Mouse (Mus musculus) midbrain, postnatal 0 days (tissue): ENCODE data around the gene Tln2. TPM values are rescaled to one million over a fixed set of nuclear protein-coding genes. Genes with fewer than 3 reads are reported as not detected.

Source experiments
- ATAC-seq: fragments of 200-750 bp; cut with Nextera tagmentation; 2 replicates; pipeline ENCODE4 v1.8.0; 2017; ENCODE audit warnings: moderate number of reproducible peaks, mild to moderate bottlenecking, moderate TSS enrichment, moderate library complexity; ENCODE audit not compliant: low FRiP score
- DNase-seq: peaks from one replicate; pipeline ENCODE4 v3.0.0-alpha.2; 2015; ENCODE audit warnings: low spot score
- H3K27ac ChIP-seq: fragments of 300-500 bp; sonication (generic); 2 replicates; pipeline ENCODE4 v1.5.1; 2014; ENCODE audit warnings: low read depth, mild to moderate bottlenecking, low read length, mixed read lengths
- H3K27me3 ChIP-seq: fragments of 300-500 bp; sonication (generic); 2 replicates; pipeline ENCODE4 v1.6.1; 2014; ENCODE audit warnings: low read length, control low read depth, mixed read lengths; ENCODE audit not compliant: insufficient read depth
- H3K36me3 ChIP-seq: fragments of 300-500 bp; sonication (generic); 2 replicates; pipeline ENCODE4 v1.6.1; 2014; ENCODE audit warnings: low read length, control low read depth, mixed read lengths; ENCODE audit not compliant: insufficient read depth
- H3K4me1 ChIP-seq: fragments of 300-500 bp; sonication (generic); 2 replicates; pipeline ENCODE4 v1.6.1; 2014; ENCODE audit warnings: mild to moderate bottlenecking, control low read depth, antibody characterized with exemption, low read length, mixed read lengths; ENCODE audit not compliant: insufficient read depth
- H3K4me2 ChIP-seq: fragments of 300-500 bp; sonication (generic); 2 replicates; pipeline ENCODE4 v1.6.1; 2014; ENCODE audit warnings: low read depth, mild to moderate bottlenecking, low read length, mixed read lengths; ENCODE audit not compliant: poor library complexity, severe bottlenecking
- H3K4me3 ChIP-seq: fragments of 300-500 bp; sonication (generic); 2 replicates; pipeline ENCODE4 v1.5.1; 2014; ENCODE audit warnings: low read depth, mild to moderate bottlenecking, low read length, moderate library complexity
- H3K9ac ChIP-seq: fragments of 300-500 bp; sonication (generic); replicated peaks from 2 replicates; pipeline ENCODE4 v1.6.1; 2014; ENCODE audit warnings: mild to moderate bottlenecking, low read length, moderate library complexity, mixed read lengths; ENCODE audit not compliant: poor library complexity, severe bottlenecking
- H3K9me3 ChIP-seq: fragments of 300-500 bp; sonication (generic); 2 replicates; pipeline ENCODE4 v1.6.1; 2016; ENCODE audit warnings: low read length, control low read depth
- CTCF ChIP-seq: IDR thresholded peaks from 2 replicates; pipeline ENCODE4 v1.5.1; 2016; ENCODE audit warnings: antibody characterized with exemption, mild to moderate bottlenecking
- WGBS: fragments of 180-500 bp; shearing (Covaris S2); extraction: QIAGEN DNeasy Blood & Tissue Kit; methylation state at CpG from one replicate; pipeline ENCODE4 v1.1.7; 2014; 5-methylcytosine and 5-hydroxymethylcytosine counted together
- polyA plus RNA-seq: library from polyadenylated mRNA; unstranded; fragments of >200 nt; fragmentation: Nextera tagmentation; extraction: Ambion mirVana; gene quantifications from 2 replicates; pipeline ENCODE4 v1.2.1, GENCODE M21; 2015
- total RNA-seq: library from RNA; depleted of rRNA; stranded (reverse); fragments of >200 nt; gene quantifications from 2 replicates; pipeline ENCODE4 v1.2.3, GENCODE M21; 2014

Tln2 gene
- total and polyA plus RNA-seq, 2 experiments from 2014 or later = 49.4 to 66.7 TPM

GRCm38 (mm10) chr9:67602347-67602746, 42.8 kb upstream of the Tln2 start:
- Histone ChIP-seq H3K9me3 (no peaks in the 10 kb centered on the region), H3K27ac (no peak overlapping the region), H3K9ac (no peak overlapping the region), H3K36me3 (no peaks in the 10 kb centered on the region), H3K27me3 (no peaks in the 10 kb centered on the region), H3K4me3 (no peak overlapping the region), H3K4me1 (no peaks in the 10 kb centered on the region), H3K4me2 (no peak overlapping the region)
- 93% methylated on average over 5 of the region's 5 CpGs for WGBS
- TF ChIP-seq CTCF = no peak
- ATAC-seq (no peak), DNase-seq (no peak)

GRCm38 (mm10) chr9:67595221-67595620, 35.7 kb upstream of the Tln2 start:
- peak; percentile 27 for DNase-seq
- 87% methylated on average over 5 of the region's 5 CpGs for WGBS
- 0 out of 2 replicates have a peak, but pooled peaks cover 3% of the 10 kb centered on the region for H3K9me3 ChIP-seq
- H3K27ac ChIP-seq = no peak overlapping the region
- no peaks in the 10 kb centered on the region for H3K4me1 ChIP-seq
- H3K27me3 ChIP-seq = no peaks in the 10 kb centered on the region
- TF ChIP-seq CTCF = no peak
- H3K4me2 ChIP-seq = no peak overlapping the region
- no peak for ATAC-seq
- H3K9ac ChIP-seq = no peak overlapping the region
- H3K36me3 ChIP-seq = no peaks in the 10 kb centered on the region
- no peak overlapping the region for H3K4me3 ChIP-seq

- 96% methylated on average over 9 of the region's 9 CpGs for WGBS
- ATAC-seq (no peak), DNase-seq (no peak)
- Histone ChIP-seq H3K9ac (no peak overlapping the region), H3K4me2 (no peak overlapping the region), H3K9me3 (0 out of 2 replicates have a peak, but pooled peaks cover 3% of the 10 kb centered on the region), H3K27ac (no peak overlapping the region), H3K4me1 (no peaks in the 10 kb centered on the region), H3K4me3 (no peak overlapping the region), H3K36me3 (no peaks in the 10 kb centered on the region), H3K27me3 (no peaks in the 10 kb centered on the region)
- TF ChIP-seq CTCF = no peak
Observed at GRCm38 (mm10) chr9:67593469-67594141, 34.1 kb upstream of the Tln2 start.

GRCm38 (mm10) chr9:67592726-67593125, 33.2 kb upstream of the Tln2 start:
- Histone ChIP-seq H3K36me3 (no peaks in the 10 kb centered on the region), H3K27me3 (no peaks in the 10 kb centered on the region), H3K4me2 (no peak overlapping the region), H3K27ac (no peak overlapping the region), H3K9me3 (0 out of 2 replicates have a peak, but pooled peaks cover 3% of the 10 kb centered on the region), H3K4me3 (no peak overlapping the region), H3K9ac (no peak overlapping the region), H3K4me1 (no peaks in the 10 kb centered on the region)
- ATAC-seq (no peak), DNase-seq (no peak)
- WGBS = 90% methylated on average over 5 of the region's 5 CpGs
- no peak for TF ChIP-seq CTCF

- TF ChIP-seq CTCF = no peak
- Histone ChIP-seq H3K36me3 (no peaks in the 10 kb centered on the region), H3K9me3 (no peaks in the 10 kb centered on the region), H3K4me3 (no peak overlapping the region), H3K4me1 (no peaks in the 10 kb centered on the region), H3K4me2 (no peak overlapping the region), H3K27me3 (no peaks in the 10 kb centered on the region), H3K27ac (no peak overlapping the region), H3K9ac (no peak overlapping the region)
- no peak for ATAC-seq
- DNase-seq = no peak
- WGBS = 70% methylated on average over 3 of the region's 3 CpGs
Observed at GRCm38 (mm10) chr9:67587111-67587510, 27.6 kb upstream of the Tln2 start.

- no peak overlapping the region for H3K27ac ChIP-seq
- H3K36me3 ChIP-seq = no peaks in the 10 kb centered on the region
Observed at GRCm38 (mm10) chr9:67586489-67586888, 27.0 kb upstream of the Tln2 start.

More at GRCm38 (mm10) chr9:67586489-67586888, 27.0 kb upstream of the Tln2 start:
- WGBS = 78% methylated on average over 1 of the region's 1 CpGs
- TF ChIP-seq CTCF = no peak
- Histone ChIP-seq H3K9me3 (no peaks in the 10 kb centered on the region), H3K4me2 (no peak overlapping the region), H3K27me3 (no peaks in the 10 kb centered on the region), H3K9ac (no peak overlapping the region), H3K4me3 (no peak overlapping the region), H3K4me1 (no peaks in the 10 kb centered on the region)
- ATAC-seq = no peak
- no peak for DNase-seq
